Mouse (Mus musculus) kidney, adult 2 months (tissue): ENCODE measurements around the gene Nup214. TPM values are rescaled to one million over a fixed set of nuclear protein-coding genes. Genes with fewer than 3 reads are reported as not detected.

Source experiments
- DNase-seq: peaks from one replicate; pipeline ENCODE4 v3.0.0; 2021
- H3K27ac ChIP-seq: fragments of 200-500 bp; 2 replicates; pipeline ENCODE4 v1.5.1; 2012; ENCODE audit warnings: low read depth, low read length, control low read depth, inconsistent platforms; ENCODE audit not compliant: insufficient read depth
- H3K27me3 ChIP-seq: fragments of 200-500 bp; replicated peaks from 2 replicates; pipeline ENCODE4 v1.6.1; 2012; ENCODE audit warnings: mild to moderate bottlenecking, moderate library complexity, low read length, inconsistent platforms; ENCODE audit not compliant: control insufficient read depth, insufficient read depth
- H3K36me3 ChIP-seq: fragments of 200-500 bp; 2 replicates; pipeline ENCODE4 v1.6.1; 2012; ENCODE audit warnings: mild to moderate bottlenecking, moderate library complexity, low read length, inconsistent platforms; ENCODE audit not compliant: control insufficient read depth, insufficient read depth
- H3K4me1 ChIP-seq: fragments of 200-500 bp; 2 replicates; pipeline ENCODE4 v1.6.1; 2011; ENCODE audit warnings: low read length; ENCODE audit not compliant: control insufficient read depth, insufficient read depth
- H3K4me3 ChIP-seq: fragments of 200-500 bp; 2 replicates; pipeline ENCODE4 v1.5.1; 2011; ENCODE audit warnings: mild to moderate bottlenecking, low read depth, low read length, control low read depth; ENCODE audit not compliant: insufficient read depth
- CTCF ChIP-seq: fragments of 200-500 bp; conservative IDR thresholded peaks from 2 replicates; pipeline ENCODE4 v1.5.1; 2011; ENCODE audit warnings: low read depth, mild to moderate bottlenecking, control low read depth, low read length, moderate library complexity, mixed read lengths; ENCODE audit not compliant: insufficient read depth, insufficient read length
- POLR2A ChIP-seq: fragments of 200-500 bp; IDR thresholded peaks from one replicate; pipeline ENCODE4 v1.6.1; 2011; ENCODE audit warnings: low read depth, low read length, control low read depth
- WGBS: fragments of 180-500 bp; shearing (Covaris S2); methylation state at CpG from one replicate; pipeline ENCODE4 v1.1.7; 2018; 5-methylcytosine and 5-hydroxymethylcytosine counted together
- polyA plus RNA-seq: library from polyadenylated mRNA; depleted of rRNA; stranded (reverse); fragments of >200 nt; gene quantifications from 2 replicates; pipeline ENCODE4 v1.2.3, GENCODE M21; 2012; rRNA removed

The Nup214 gene
- 41.3 and 41.8 TPM in 2 replicates for polyA plus RNA-seq

GRCm38 (mm10) chr2:31974141-31974808, at the start of gene Nup214:
Gene Nup214, plus strand, starts transcription at chr2:31974436.
- TF ChIP-seq CTCF: no peak
- peak; percentile 49 for TF ChIP-seq POLR2A
- H3K27me3 ChIP-seq: no peaks in the 10 kb centered on the region
- peaks cover 6% of the 10 kb centered on the region; the same call in 1 of the 2 replicates for H3K36me3 ChIP-seq
- under 1% methylated on average over 60 of the region's 60 CpGs for WGBS
- H3K4me3 ChIP-seq: peak within 1 kb of the TSS; percentile 79
- peak; percentile 99 for DNase-seq
- H3K4me1 ChIP-seq: peaks cover 31% of the 10 kb centered on the region
- peak within 1 kb of the TSS; percentile 90 for H3K27ac ChIP-seq

- Histone ChIP-seq H3K4me1 (peaks cover 11% of the 10 kb centered on the region), H3K4me3 (no peak overlapping the region), H3K36me3 (no peaks in the 10 kb centered on the region), H3K27me3 (no peaks in the 10 kb centered on the region), H3K27ac (peak overlapping the region; percentile 13; the same call in 1 of the 2 replicates)
- WGBS: 17% methylated on average over 9 of the region's 9 CpGs
- DNase-seq: peak; percentile 97
- TF ChIP-seq CTCF (no peak), POLR2A (no peak)
Measured at GRCm38 (mm10) chr2:31924811-31925210, 49.4 kb upstream of the Nup214 start.

DNA sequence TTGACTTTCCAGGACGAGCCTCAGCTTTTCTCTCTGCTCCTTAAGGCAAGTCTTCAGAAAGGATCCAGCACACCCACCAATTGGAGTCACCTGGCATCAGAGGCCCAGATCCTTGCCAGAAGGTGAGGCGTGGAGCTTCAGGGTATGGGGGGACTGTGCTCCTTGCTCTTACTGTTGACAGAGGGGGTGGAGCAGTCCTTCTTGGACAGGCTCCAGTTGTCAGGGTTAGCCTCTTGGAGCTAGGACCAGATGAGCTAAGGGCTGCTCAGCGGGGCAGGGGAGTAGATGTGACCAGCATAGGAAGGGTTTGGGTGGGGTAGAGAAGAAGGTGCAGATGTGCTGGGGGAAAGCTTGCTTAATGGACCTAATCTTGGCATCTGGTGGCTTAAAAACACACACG, 48.3 kb upstream of the Nup214 start:
- 36% methylated on average over 4 of the region's 4 CpGs for WGBS
- H3K27me3 ChIP-seq: no peaks in the 10 kb centered on the region
- H3K27ac ChIP-seq: no peak overlapping the region
- H3K4me1 ChIP-seq: peaks cover 11% of the 10 kb centered on the region
- TF ChIP-seq POLR2A (no peak), CTCF (no peak)
- H3K36me3 ChIP-seq: no peaks in the 10 kb centered on the region
- H3K4me3 ChIP-seq: no peak overlapping the region
- peak; percentile 56 for DNase-seq

DNA sequence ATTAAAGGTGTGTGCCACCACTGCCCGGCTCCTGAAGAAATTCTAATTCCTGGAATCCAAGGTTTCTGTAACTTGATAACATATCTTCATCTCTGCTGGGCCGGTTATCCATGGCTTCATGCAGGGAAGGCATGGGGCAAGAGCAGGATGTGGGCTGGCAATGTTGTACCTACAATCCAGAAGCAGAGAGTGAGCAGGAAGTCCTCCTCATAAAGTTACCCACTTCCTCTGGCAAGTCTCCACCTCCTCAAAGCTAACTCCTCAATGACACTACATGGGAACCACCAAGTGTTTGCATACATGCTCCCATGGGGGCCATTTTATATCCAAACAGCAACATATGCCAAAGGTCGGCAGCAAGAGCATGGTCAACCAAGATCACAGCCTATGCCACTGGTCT, 44.6 kb upstream of the Nup214 start:
- Histone ChIP-seq H3K27me3 (no peaks in the 10 kb centered on the region), H3K4me3 (no peak overlapping the region), H3K4me1 (peaks cover 11% of the 10 kb centered on the region), H3K36me3 (no peaks in the 10 kb centered on the region), H3K27ac (no peak overlapping the region)
- no peak for DNase-seq
- no peak for TF ChIP-seq POLR2A
- no peak for TF ChIP-seq CTCF
- 74% methylated on average over 3 of the region's 3 CpGs for WGBS

DNA sequence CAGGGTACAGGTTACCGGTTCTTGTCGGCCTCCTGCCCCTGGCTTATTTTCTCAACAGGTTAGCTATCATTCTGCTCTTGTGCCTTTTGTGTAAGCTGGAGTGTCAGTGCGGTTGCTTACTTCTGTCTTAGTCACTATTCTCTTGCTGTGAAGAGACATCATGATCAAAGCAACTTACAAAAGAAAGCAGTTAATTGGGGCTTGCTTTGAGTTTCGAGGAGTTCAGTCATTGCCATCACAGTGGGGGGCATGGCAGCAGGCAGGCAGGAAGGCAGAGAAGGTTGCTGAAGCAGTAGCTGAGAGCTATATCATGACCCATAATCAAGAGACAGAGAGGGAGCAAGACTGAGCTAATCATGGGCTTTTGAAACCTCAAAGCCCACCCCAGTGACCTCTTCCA, 39.7 kb upstream of the Nup214 start:
- Histone ChIP-seq H3K4me3 (no peak overlapping the region), H3K27ac (no peak overlapping the region), H3K4me1 (no peaks in the 10 kb centered on the region), H3K36me3 (no peaks in the 10 kb centered on the region), H3K27me3 (no peaks in the 10 kb centered on the region)
- TF ChIP-seq CTCF: no peak
- TF ChIP-seq POLR2A: no peak
- DNase-seq: no peak
- WGBS: 55% methylated on average over 4 of the region's 4 CpGs

GRCm38 (mm10) chr2:31935054-31935453, 39.2 kb upstream of the Nup214 start:
- H3K4me3 ChIP-seq: no peak overlapping the region
- no peaks in the 10 kb centered on the region for H3K4me1 ChIP-seq
- no peak for DNase-seq
- H3K27me3 ChIP-seq: no peaks in the 10 kb centered on the region
- H3K27ac ChIP-seq: no peak overlapping the region
- no peak for TF ChIP-seq CTCF
- no peak for TF ChIP-seq POLR2A
- H3K36me3 ChIP-seq: no peaks in the 10 kb centered on the region
- WGBS: 42% methylated on average over 4 of the region's 4 CpGs

GRCm38 (mm10) chr2:31938298-31938697, 35.9 kb upstream of the Nup214 start:
- no peaks in the 10 kb centered on the region for H3K27me3 ChIP-seq
- no peak overlapping the region for H3K4me3 ChIP-seq
- H3K36me3 ChIP-seq: no peaks in the 10 kb centered on the region
- H3K27ac ChIP-seq: no peak overlapping the region
- TF ChIP-seq POLR2A (no peak), CTCF (no peak)
- no peaks in the 10 kb centered on the region for H3K4me1 ChIP-seq
- DNase-seq: no peak
- 79% methylated on average over 1 of the region's 1 CpGs for WGBS

GRCm38 (mm10) chr2:31943011-31943410, 31.2 kb upstream of the Nup214 start:
- no peak overlapping the region for H3K27ac ChIP-seq
- DNase-seq: no peak
- no peaks in the 10 kb centered on the region for H3K4me1 ChIP-seq
- 78% methylated on average over 4 of the region's 4 CpGs for WGBS
- H3K36me3 ChIP-seq: no peaks in the 10 kb centered on the region
- H3K27me3 ChIP-seq: no peaks in the 10 kb centered on the region
- H3K4me3 ChIP-seq: no peak overlapping the region
- TF ChIP-seq POLR2A (no peak), CTCF (no peak)
